Mouse (Mus musculus) left cerebral cortex, postnatal 14 days (tissue): ENCODE data around the gene Pln. TPM values are rescaled to one million over a fixed set of nuclear protein-coding genes. Genes with fewer than 3 reads are reported as not detected.

Experiments used
- total RNA-seq, 2 experiments: library from RNA; stranded (reverse); gene quantifications; 2 replicates each; pipeline ENCODE4 v1.2.3; 2021

Gene Pln
- total RNA-seq, 2 experiments from 2014 or later, result 1.8 to 2.8 TPM

Other genes with a start within 250 kb of the Pln start
- gene Cep85l, start 42.3 kb downstream of the Pln start, total RNA-seq, result 10 to 100 TPM; 16.0 to 17.0 TPM